Comparison of ENCODE assay signal across 8 mouse cellular contexts in genomic region chr7:3303789-3304188, GRCm38 (mm10). TPM values are rescaled to one million over a fixed set of nuclear protein-coding genes. Genes with fewer than 3 reads are reported as not detected.
DNase-seq lines count a peak whose midpoint lies in the region; ATAC-seq lines count a peak whose summit lies in the region.
"Had no signal": no experiment of that assay in that cellular context is flagged by ENCODE, and none has a peak within 500 bp of the region (broad histone marks: within the 10 kb centered on the region; RNA-seq: fewer than 3 reads in every experiment).

No protein-coding gene starts in this region.

- peaks cover 25% of the 10 kb centered on the region for H3K27me3 ChIP-seq in neural tube, embryonic 11.5 days (ENCODE audit: control insufficient read depth, insufficient read depth, low read length)
- peaks cover 59% of the 10 kb centered on the region for H3K27me3 ChIP-seq in forebrain, embryonic 12.5 days
- peaks cover 71% of the 10 kb centered on the region for H3K27me3 ChIP-seq in limb, embryonic 12.5 days
- peaks cover 26% of the 10 kb centered on the region for H3K27me3 ChIP-seq in stomach, embryonic 15.5 days (replicated peaks)

- H3K4me2 ChIP-seq in neural tube, embryonic 11.5 days (ENCODE audit: low read depth), result peak overlapping the region; percentile 72
- peak overlapping the region; percentile 85 for H3K4me2 ChIP-seq in forebrain, embryonic 12.5 days
- peak overlapping the region; percentile 63 for H3K4me2 ChIP-seq in limb, embryonic 12.5 days
- peak overlapping the region; percentile 69 for H3K4me2 ChIP-seq in stomach, embryonic 15.5 days

- H3K27ac ChIP-seq in neural tube, embryonic 11.5 days (ENCODE audit: low read depth, low read length), result no peak overlapping the region
- no peak overlapping the region for H3K27ac ChIP-seq in forebrain, embryonic 12.5 days
- no peak overlapping the region for H3K27ac ChIP-seq in limb, embryonic 12.5 days
- no peak overlapping the region for H3K27ac ChIP-seq in stomach, embryonic 15.5 days

- no peaks in the 10 kb centered on the region for H3K9me3 ChIP-seq in neural tube, embryonic 11.5 days (ENCODE audit: control insufficient read depth, low read length)
- H3K9me3 ChIP-seq in forebrain, embryonic 12.5 days, result no peaks in the 10 kb centered on the region
- no peaks in the 10 kb centered on the region for H3K9me3 ChIP-seq in limb, embryonic 12.5 days
- no peaks in the 10 kb centered on the region for H3K9me3 ChIP-seq in stomach, embryonic 15.5 days

- peak overlapping the region; percentile 37 for H3K4me3 ChIP-seq in neural tube, embryonic 11.5 days (ENCODE audit: low read depth, low read length)
- H3K4me3 ChIP-seq in forebrain, embryonic 12.5 days (replicated peaks), result peak overlapping the region; percentile 45
- H3K4me3 ChIP-seq in limb, embryonic 12.5 days (replicated peaks), result peak overlapping the region; percentile 36
- peak overlapping the region; percentile 34 for H3K4me3 ChIP-seq in stomach, embryonic 15.5 days (replicated peaks)

- peak; percentile 24 for ATAC-seq in neural tube, embryonic 11.5 days (ENCODE audit: insufficient read depth, low FRiP score, low TSS enrichment)
- peak; percentile 21; the same call in 1 of the 2 replicates for ATAC-seq in forebrain, embryonic 12.5 days (ENCODE audit: low FRiP score)
- 0 out of 2 replicates have a peak, but pooled peaks have one; percentile 37 for ATAC-seq in limb, embryonic 12.5 days (ENCODE audit: insufficient number of reproducible peaks, insufficient read depth, low FRiP score, low TSS enrichment, low read depth)
- no peak for ATAC-seq in stomach, embryonic 15.5 days (ENCODE audit: insufficient read depth, low FRiP score, low read depth)

- H3K4me1 ChIP-seq in neural tube, embryonic 11.5 days (ENCODE audit: control insufficient read depth, insufficient read depth, low read length), result peaks cover 15% of the 10 kb centered on the region
- peaks cover 34% of the 10 kb centered on the region for H3K4me1 ChIP-seq in forebrain, embryonic 12.5 days
- H3K4me1 ChIP-seq in limb, embryonic 12.5 days (replicated peaks), result peaks cover 29% of the 10 kb centered on the region
- H3K4me1 ChIP-seq in stomach, embryonic 15.5 days, result peaks cover 27% of the 10 kb centered on the region

- DNase-seq in neural tube, embryonic 11.5 days (ENCODE audit: low spot score), result peak; percentile 42
- DNase-seq in neural tube, embryonic 10.5 days (ENCODE audit: extremely low spot score, low spot score), result no peak
- DNase-seq in yolk sac, embryonic 10.5 days (ENCODE audit: low spot score), result no peak
- no peak for DNase-seq in urinary bladder, postnatal 36 days (ENCODE audit: low spot score in 2 of 2)
- DNase-seq: kidney, adult 2 months had no signal

- no peaks in the 10 kb centered on the region for H3K36me3 ChIP-seq in neural tube, embryonic 11.5 days (ENCODE audit: control insufficient read depth, insufficient read depth, low read length)
- H3K36me3 ChIP-seq in forebrain, embryonic 12.5 days (replicated peaks), result no peaks in the 10 kb centered on the region
- H3K36me3 ChIP-seq in limb, embryonic 12.5 days, result peaks cover 11% of the 10 kb centered on the region; the same call in 1 of the 2 replicates
- H3K36me3 ChIP-seq in stomach, embryonic 15.5 days, result no peaks in the 10 kb centered on the region; the same call in 1 of the 2 replicates

- 3% methylated on average over 12 of the region's 12 CpGs for WGBS in neural tube, embryonic 11.5 days
- WGBS in forebrain, embryonic 12.5 days, result 1% methylated on average over 12 of the region's 12 CpGs
- WGBS in limb, embryonic 12.5 days, result 6% methylated on average over 12 of the region's 12 CpGs
- 6% methylated on average over 12 of the region's 12 CpGs for WGBS in stomach, embryonic 15.5 days

- H3K9ac ChIP-seq in neural tube, embryonic 11.5 days (ENCODE audit: low read length), result peak overlapping the region; percentile 26
- H3K9ac ChIP-seq in forebrain, embryonic 12.5 days, result peak overlapping the region; percentile 59
- H3K9ac ChIP-seq in limb, embryonic 12.5 days (replicated peaks), result 0 out of 2 replicates have a peak overlapping the region, but pooled peaks have one; percentile 27
- no peak overlapping the region for H3K9ac ChIP-seq in stomach, embryonic 15.5 days

RNA-seq across cellular contexts. Expression of gene Prkcg, which starts 14.8 kb away (rescaled TPM):
- polyA plus RNA-seq in neural tube, embryonic 11.5 days (2014; fragmentation: Nextera tagmentation; extraction: Ambion mirVana), result 0.32 and 0.77 TPM in 2 replicates
- 0.73 and 2.4 TPM in 2 replicates for polyA plus RNA-seq in forebrain, embryonic 12.5 days (2016; fragmentation: Nextera tagmentation; extraction: Ambion mirVana)
- polyA plus RNA-seq in limb, embryonic 12.5 days (2016; fragmentation: Nextera tagmentation; extraction: Ambion mirVana), result 3.8 TPM in 1 of 2 replicates, not detected in the other
- polyA plus RNA-seq in stomach, embryonic 15.5 days (2015; fragmentation: Nextera tagmentation; extraction: Ambion mirVana), result 0.40 and 0.49 TPM in 2 replicates

RNA-seq across cellular contexts. Expression of gene Myadm, which starts 14.9 kb away (rescaled TPM):
- polyA plus RNA-seq in neural tube, embryonic 11.5 days (2014; fragmentation: Nextera tagmentation; extraction: Ambion mirVana), result 46.7 and 48.3 TPM in 2 replicates
- 21.3 and 23.2 TPM in 2 replicates for polyA plus RNA-seq in forebrain, embryonic 12.5 days (2016; fragmentation: Nextera tagmentation; extraction: Ambion mirVana)
- polyA plus RNA-seq in limb, embryonic 12.5 days (2016; fragmentation: Nextera tagmentation; extraction: Ambion mirVana), result 24.9 and 29.3 TPM in 2 replicates
- 140 and 141 TPM in 2 replicates for polyA plus RNA-seq in stomach, embryonic 15.5 days (2015; fragmentation: Nextera tagmentation; extraction: Ambion mirVana)

RNA-seq across cellular contexts. Expression of gene Cacng7, which starts 29.0 kb away (rescaled TPM):
- polyA plus RNA-seq in neural tube, embryonic 11.5 days (2014; fragmentation: Nextera tagmentation; extraction: Ambion mirVana), result 2.9 and 3.5 TPM in 2 replicates
- 3.9 and 4.0 TPM in 2 replicates for polyA plus RNA-seq in forebrain, embryonic 12.5 days (2016; fragmentation: Nextera tagmentation; extraction: Ambion mirVana)
- 3.0 and 3.1 TPM in 2 replicates for polyA plus RNA-seq in limb, embryonic 12.5 days (2016; fragmentation: Nextera tagmentation; extraction: Ambion mirVana)
- 2.5 and 2.6 TPM in 2 replicates for polyA plus RNA-seq in stomach, embryonic 15.5 days (2015; fragmentation: Nextera tagmentation; extraction: Ambion mirVana)

RNA-seq across cellular contexts. Expression of gene Nlrp12, which starts 54.2 kb away (rescaled TPM):
- polyA plus RNA-seq in neural tube, embryonic 11.5 days (2014; fragmentation: Nextera tagmentation; extraction: Ambion mirVana), result not detected in 2 replicates
- polyA plus RNA-seq in forebrain, embryonic 12.5 days (2016; fragmentation: Nextera tagmentation; extraction: Ambion mirVana), result not detected in 2 replicates
- polyA plus RNA-seq in limb, embryonic 12.5 days (2016; fragmentation: Nextera tagmentation; extraction: Ambion mirVana), result not detected in 2 replicates
- 0.08 TPM in 1 of 2 replicates, not detected in the other for polyA plus RNA-seq in stomach, embryonic 15.5 days (2015; fragmentation: Nextera tagmentation; extraction: Ambion mirVana)
